In genomic region chr10:68842023-68842735, GRCm38 (mm10) we compare ENCODE assay signal across 8 mouse cellular contexts.
A peak's percentile ranks its signal among the peaks of the same experiment; 100 is the strongest.
DNase-seq lines count a peak whose midpoint lies in the region; ATAC-seq lines count a peak whose summit lies in the region.

No protein-coding gene starts in this region.

- no peaks in the 10 kb centered on the region for H3K27me3 ChIP-seq in hindbrain, embryonic 14.5 days (ENCODE audit: control insufficient read depth, insufficient read depth, low read length)
- no peaks in the 10 kb centered on the region for H3K27me3 ChIP-seq in hindbrain, embryonic 13.5 days
- H3K27me3 ChIP-seq in heart, embryonic 13.5 days (replicated peaks): no peaks in the 10 kb centered on the region
- H3K27me3 ChIP-seq in midbrain, embryonic 16.5 days (ENCODE audit: control insufficient read depth, insufficient read depth, low read depth, low read length): no peaks in the 10 kb centered on the region
- H3K27me3 ChIP-seq in forebrain, embryonic 16.5 days (replicated peaks; ENCODE audit: control insufficient read depth, insufficient read depth, low read length): no peaks in the 10 kb centered on the region

- H3K9ac ChIP-seq in hindbrain, embryonic 14.5 days: no peak overlapping the region
- no peak overlapping the region for H3K9ac ChIP-seq in hindbrain, embryonic 13.5 days
- peak overlapping the region; percentile 2; the same call in 1 of the 2 replicates for H3K9ac ChIP-seq in heart, embryonic 13.5 days
- H3K9ac ChIP-seq in midbrain, embryonic 16.5 days (ENCODE audit: low read depth, low read length): no peak overlapping the region
- H3K9ac ChIP-seq in forebrain, embryonic 16.5 days (replicated peaks; ENCODE audit: low read depth, low read length): no peak overlapping the region

- peaks cover 7% of the 10 kb centered on the region; the same call in 1 of the 2 replicates for H3K4me1 ChIP-seq in hindbrain, embryonic 14.5 days (replicated peaks; ENCODE audit: control insufficient read depth, insufficient read depth, low read length)
- peaks cover 7% of the 10 kb centered on the region; the same call in 1 of the 2 replicates for H3K4me1 ChIP-seq in hindbrain, embryonic 13.5 days (replicated peaks)
- H3K4me1 ChIP-seq in heart, embryonic 13.5 days: peaks cover 21% of the 10 kb centered on the region
- peaks cover 8% of the 10 kb centered on the region for H3K4me1 ChIP-seq in midbrain, embryonic 16.5 days (ENCODE audit: control insufficient read depth, insufficient read depth, low read length)
- H3K4me1 ChIP-seq in forebrain, embryonic 16.5 days (replicated peaks; ENCODE audit: control insufficient read depth, insufficient read depth, low read length): 0 out of 2 replicates have a peak, but pooled peaks cover 2% of the 10 kb centered on the region

- no peak overlapping the region for H3K4me3 ChIP-seq in hindbrain, embryonic 14.5 days (replicated peaks; ENCODE audit: low read length)
- H3K4me3 ChIP-seq in hindbrain, embryonic 13.5 days: no peak overlapping the region
- H3K4me3 ChIP-seq in heart, embryonic 13.5 days: peak overlapping the region; percentile 22
- H3K4me3 ChIP-seq in midbrain, embryonic 16.5 days (ENCODE audit: low read depth, low read length): no peak overlapping the region
- no peak overlapping the region for H3K4me3 ChIP-seq in forebrain, embryonic 16.5 days (replicated peaks; ENCODE audit: low read length)

- H3K36me3 ChIP-seq in hindbrain, embryonic 14.5 days (replicated peaks; ENCODE audit: control insufficient read depth, insufficient read depth): no peaks in the 10 kb centered on the region
- H3K36me3 ChIP-seq in hindbrain, embryonic 13.5 days: no peaks in the 10 kb centered on the region
- no peaks in the 10 kb centered on the region for H3K36me3 ChIP-seq in heart, embryonic 13.5 days
- H3K36me3 ChIP-seq in midbrain, embryonic 16.5 days (ENCODE audit: control insufficient read depth, insufficient read depth, low read length): no peaks in the 10 kb centered on the region
- H3K36me3 ChIP-seq in forebrain, embryonic 16.5 days (ENCODE audit: control insufficient read depth, insufficient read depth): no peaks in the 10 kb centered on the region

- ATAC-seq in hindbrain, embryonic 14.5 days (ENCODE audit: low FRiP score): no peak
- ATAC-seq in hindbrain, embryonic 13.5 days (ENCODE audit: low FRiP score): no peak
- ATAC-seq in heart, embryonic 13.5 days (ENCODE audit: extremely low read depth, insufficient number of reproducible peaks, low FRiP score, low TSS enrichment): no peak
- ATAC-seq in midbrain, embryonic 16.5 days: no peak
- no peak for ATAC-seq in forebrain, embryonic 16.5 days

- no peak for DNase-seq in hindbrain, embryonic 14.5 days (ENCODE audit: low spot score)
- DNase-seq in kidney, postnatal 36 days: peak; percentile 55 to 58
- no peak for DNase-seq in thymus, postnatal 36 days
- no peak for DNase-seq in c-Kit-positive CD71-positive TER-119-positive erythroid progenitor cells, embryonic 14.5 days (ENCODE audit: low spot score)

- peak overlapping the region; percentile 12; the same call in 1 of the 2 replicates for H3K4me2 ChIP-seq in hindbrain, embryonic 14.5 days (replicated peaks)
- no peak overlapping the region for H3K4me2 ChIP-seq in hindbrain, embryonic 13.5 days
- H3K4me2 ChIP-seq in heart, embryonic 13.5 days: peak overlapping the region; percentile 57
- H3K4me2 ChIP-seq in midbrain, embryonic 16.5 days (ENCODE audit: low read length): peak overlapping the region; percentile 28; the same call in 1 of the 2 replicates
- no peak overlapping the region for H3K4me2 ChIP-seq in forebrain, embryonic 16.5 days (ENCODE audit: low read length)

- no peaks in the 10 kb centered on the region for H3K9me3 ChIP-seq in hindbrain, embryonic 14.5 days (ENCODE audit: control insufficient read depth, low read length)
- H3K9me3 ChIP-seq in hindbrain, embryonic 13.5 days: no peaks in the 10 kb centered on the region
- H3K9me3 ChIP-seq in heart, embryonic 13.5 days: no peaks in the 10 kb centered on the region; the same call in 1 of the 2 replicates
- H3K9me3 ChIP-seq in midbrain, embryonic 16.5 days (replicated peaks; ENCODE audit: control insufficient read depth, low read length, poor library complexity, severe bottlenecking): no peaks in the 10 kb centered on the region
- no peaks in the 10 kb centered on the region for H3K9me3 ChIP-seq in forebrain, embryonic 16.5 days (ENCODE audit: control insufficient read depth, low read length)

- peak overlapping the region; percentile 21; the same call in 1 of the 2 replicates for H3K27ac ChIP-seq in hindbrain, embryonic 14.5 days
- H3K27ac ChIP-seq in hindbrain, embryonic 13.5 days: no peak overlapping the region
- peak overlapping the region; percentile 74 for H3K27ac ChIP-seq in heart, embryonic 13.5 days (replicated peaks)
- H3K27ac ChIP-seq in midbrain, embryonic 16.5 days (ENCODE audit: low read length): peak overlapping the region; percentile 47; the same call in 1 of the 2 replicates
- no peak overlapping the region for H3K27ac ChIP-seq in forebrain, embryonic 16.5 days (ENCODE audit: low read length)

- 36% methylated on average over 13 of the region's 13 CpGs for WGBS in hindbrain, embryonic 14.5 days
- WGBS in hindbrain, embryonic 13.5 days: 38% methylated on average over 13 of the region's 13 CpGs
- WGBS in heart, embryonic 13.5 days: 28% methylated on average over 13 of the region's 13 CpGs
- 25% methylated on average over 13 of the region's 13 CpGs for WGBS in midbrain, embryonic 16.5 days
- 41% methylated on average over 13 of the region's 13 CpGs for WGBS in forebrain, embryonic 16.5 days

Comparison
In these comparisons a context has a peak if more than half of its experiments do, and no peak if none do; other contexts are left out.
1. H3K27ac ChIP-seq: peak in hindbrain, embryonic 14.5 days (single experiment), heart, embryonic 13.5 days (single experiment) and midbrain, embryonic 16.5 days (single experiment); none in hindbrain, embryonic 13.5 days (single experiment) and forebrain, embryonic 16.5 days (single experiment).
2. H3K4me2 ChIP-seq: peak in hindbrain, embryonic 14.5 days (single experiment), heart, embryonic 13.5 days (single experiment) and midbrain, embryonic 16.5 days (single experiment); none in hindbrain, embryonic 13.5 days (single experiment) and forebrain, embryonic 16.5 days (single experiment).
3. DNase-seq: peak in kidney, postnatal 36 days (2 of 2); none in hindbrain, embryonic 14.5 days (single experiment), thymus, postnatal 36 days (0 of 2) and c-Kit-positive CD71-positive TER-119-positive erythroid progenitor cells, embryonic 14.5 days (single experiment).